Mouse (Mus musculus): Measurements from ENCODE around the gene Rbm6.

The Rbm6 gene

GRCm38 (mm10) chr9:107887804-107888266, 14.8 kb upstream of the Rbm6 start, which contains the start of gene Mon1a:
TSS of gene Mon1a (plus strand) at chr9:107888151.
- in situ Hi-C loops (cut with MboI; ENCODE audit: unreplicated experiment in 2 of 2), result no loop called here

- in situ Hi-C loops (cut with MboI; ENCODE audit: unreplicated experiment in 2 of 2), result no loop called here
These were observed 7.4 kb upstream of the Rbm6 start for GRCm38 (mm10) chr9:107880411-107880810.

GRCm38 (mm10) chr9:107872350-107873098, 513 bp downstream of the Rbm6 start:
- in situ Hi-C loops (cut with MboI; ENCODE audit: unreplicated experiment in 2 of 2), result no loop called here

GRCm38 (mm10) chr9:107866081-107866480, 7.0 kb downstream of the Rbm6 start:
- in situ Hi-C loops (cut with MboI; ENCODE audit: unreplicated experiment in 2 of 2), result no loop called here

GRCm38 (mm10) chr9:107864493-107864892, 8.5 kb downstream of the Rbm6 start:
- in situ Hi-C loops (cut with MboI; ENCODE audit: unreplicated experiment in 2 of 2), result no loop called here

- in situ Hi-C loops (cut with MboI; ENCODE audit: unreplicated experiment in 2 of 2), result no loop called here
These were observed 14.7 kb downstream of the Rbm6 start for GRCm38 (mm10) chr9:107858343-107858742.

GRCm38 (mm10) chr9:107848922-107849321, 24.1 kb downstream of the Rbm6 start:
- in situ Hi-C loops (cut with MboI; ENCODE audit: unreplicated experiment in 2 of 2), result no loop called here

GRCm38 (mm10) chr9:107842709-107843108, 30.3 kb downstream of the Rbm6 start:
- in situ Hi-C loops (cut with MboI; ENCODE audit: unreplicated experiment in 2 of 2), result no loop called here

- in situ Hi-C loops (cut with MboI; ENCODE audit: unreplicated experiment in 2 of 2), result no loop called here
These were observed 34.2 kb downstream of the Rbm6 start for GRCm38 (mm10) chr9:107838869-107839268.

- in situ Hi-C loops (cut with MboI; ENCODE audit: unreplicated experiment in 2 of 2), result no loop called here
These were observed 39.2 kb downstream of the Rbm6 start for GRCm38 (mm10) chr9:107833826-107834225.

GRCm38 (mm10) chr9:107831765-107832164, 41.3 kb downstream of the Rbm6 start:
- in situ Hi-C loops (cut with MboI; ENCODE audit: unreplicated experiment in 2 of 2), result no loop called here

- in situ Hi-C loops (cut with MboI; ENCODE audit: unreplicated experiment in 2 of 2), result no loop called here
These were observed 60.9 kb downstream of the Rbm6 start for GRCm38 (mm10) chr9:107812132-107812531.

- in situ Hi-C loops (cut with MboI; ENCODE audit: unreplicated experiment in 2 of 2), result no loop called here
These were observed 62.1 kb downstream of the Rbm6 start for GRCm38 (mm10) chr9:107810985-107811384.

- in situ Hi-C loops (cut with MboI; ENCODE audit: unreplicated experiment in 2 of 2), result no loop called here
These were observed 81.3 kb downstream of the Rbm6 start for GRCm38 (mm10) chr9:107791714-107792113.

GRCm38 (mm10) chr9:107782536-107783203, 90.4 kb downstream of the Rbm6 start:
- in situ Hi-C loops (cut with MboI; ENCODE audit: unreplicated experiment in 2 of 2), result no loop called here

GRCm38 (mm10) chr9:107776809-107777208, 96.2 kb downstream of the Rbm6 start:
- in situ Hi-C loops (cut with MboI; ENCODE audit: unreplicated experiment in 2 of 2), result no loop called here

GRCm38 (mm10) chr9:107774411-107774810, 98.6 kb downstream of the Rbm6 start:
- in situ Hi-C loops (cut with MboI; ENCODE audit: unreplicated experiment in 2 of 2), result loop anchor here (25.0 kb wide), 3 partner anchors 288 to 763 kb away; partner anchors contain the start of gene Amigo3 (in 1 of the 2)

- in situ Hi-C loops (cut with MboI; ENCODE audit: unreplicated experiment in 2 of 2), result loop anchor here (25.0 kb wide), 3 partner anchors 291 to 766 kb away; partner anchors contain the start of gene Amigo3 (in 1 of the 2)
These were observed 101.3 kb downstream of the Rbm6 start for GRCm38 (mm10) chr9:107771782-107772181.

GRCm38 (mm10) chr9:107770374-107771290, 102.4 kb downstream of the Rbm6 start, which contains the start of gene Rbm5:
TSS of gene Rbm5 (minus strand) at chr9:107770996.
- in situ Hi-C loops (cut with MboI; ENCODE audit: unreplicated experiment in 2 of 2), result loop anchor here (25.0 kb wide), 3 partner anchors 292 to 767 kb away; partner anchors contain the start of gene Amigo3 (in 1 of the 2)

- in situ Hi-C loops (cut with MboI; ENCODE audit: unreplicated experiment in 2 of 2), result loop anchor here (25.0 kb wide), 3 partner anchors 292 to 767 kb away; partner anchors contain the start of gene Amigo3 (in 1 of the 2)
These were observed 103.0 kb downstream of the Rbm6 start for GRCm38 (mm10) chr9:107770037-107770373.

Data from v-Abl transformed pro-B cells (cell line).